Mouse (Mus musculus) CH12.LX (cell line): ENCODE data around the gene Armc3. TPM values are rescaled to one million over a fixed set of nuclear protein-coding genes. Genes with fewer than 3 reads are reported as not detected.

Source experiments
- DNase-seq: peaks from one replicate; pipeline ENCODE4 v3.0.0-alpha.2; 2013; ENCODE audit errors: extremely low read depth
- H3K27ac ChIP-seq: 2 replicates; pipeline ENCODE4 v1.5.1; 2012; ENCODE audit warnings: low read depth, mild to moderate bottlenecking, control low read depth, moderate library complexity; ENCODE audit not compliant: insufficient read depth
- H3K27me3 ChIP-seq: replicated peaks from 2 replicates; pipeline ENCODE3; 2012; ENCODE audit warnings: inconsistent platforms
- H3K36me3 ChIP-seq, 2 experiments: replicated peaks in 1 of 2; 2 replicates each; pipeline versions ENCODE3 to v1.6.1; 2012; ENCODE audit warnings: inconsistent platforms in 1 of 2, low read length in 1 of 2, mild to moderate bottlenecking in 1 of 2, mixed read lengths in 1 of 2, moderate library complexity in 1 of 2; ENCODE audit not compliant: control insufficient read depth in 1 of 2, insufficient read depth in 1 of 2
- H3K4me1 ChIP-seq, 2 experiments: 2 replicates each; pipeline ENCODE4 v1.6.1; 2012; ENCODE audit warnings: inconsistent platforms in 1 of 2, moderate library complexity in 1 of 2; ENCODE audit not compliant: insufficient read depth in 2 of 2, control insufficient read depth in 1 of 2
- H3K4me2 ChIP-seq: 2 replicates; pipeline ENCODE4 v1.6.1; 2012; ENCODE audit warnings: low read depth, mild to moderate bottlenecking, control low read depth; ENCODE audit not compliant: poor library complexity, insufficient read depth, severe bottlenecking
- H3K4me3 ChIP-seq, 3 experiments: fragments of 150-350 bp in 1 of 3; sonication (generic) in 1 of 3; replicated peaks in 1 of 3; 2 replicates each; pipeline versions ENCODE3 to v1.5.1; 2011 to 2012; ENCODE audit warnings: low read depth in 2 of 3, low read length in 2 of 3, mild to moderate bottlenecking in 2 of 3, moderate library complexity in 2 of 3, control low read depth in 1 of 3, improper control_type of control experiment in 1 of 3, inconsistent platforms in 1 of 3, mixed read lengths in 1 of 3; ENCODE audit not compliant: poor library complexity in 1 of 3
- H3K79me2 ChIP-seq: replicated peaks from 2 replicates; pipeline ENCODE4 v1.6.1; 2012; ENCODE audit warnings: mild to moderate bottlenecking, moderate library complexity; ENCODE audit not compliant: control insufficient read depth, poor library complexity, insufficient read depth, severe bottlenecking; ENCODE audit errors: extremely low read depth
- H3K9ac ChIP-seq: 2 replicates; pipeline ENCODE4 v1.6.1; 2012; ENCODE audit warnings: low read depth, mild to moderate bottlenecking, control low read depth, moderate library complexity; ENCODE audit not compliant: insufficient read depth
- H3K9me3 ChIP-seq: replicated peaks from 2 replicates; pipeline ENCODE3; 2012; ENCODE audit warnings: low read length, inconsistent platforms, mixed read lengths
- CTCF ChIP-seq, 2 experiments: IDR thresholded peaks in 1 of 2; conservative IDR thresholded peaks in 1 of 2; 2 replicates each; pipeline ENCODE4 v1.5.1; 2011 to 2012; ENCODE audit warnings: low read depth in 2 of 2, low read length in 2 of 2, improper control_type of control experiment in 1 of 2, inconsistent platforms in 1 of 2, mild to moderate bottlenecking in 1 of 2, moderate library complexity in 1 of 2
- E2F4 ChIP-seq: IDR thresholded peaks from 2 replicates; pipeline ENCODE4 v1.6.1; 2011; ENCODE audit warnings: low read depth, low read length, improper control_type of control experiment; ENCODE audit not compliant: insufficient replicate concordance
- ELF1 ChIP-seq: IDR thresholded peaks from 2 replicates; pipeline ENCODE4 v1.6.1; 2014; ENCODE audit warnings: low read depth, mild to moderate bottlenecking, inconsistent platforms, low read length, improper control_type of control experiment
- EP300 ChIP-seq: IDR thresholded peaks from 2 replicates; pipeline ENCODE4 v1.6.1; 2011; ENCODE audit warnings: low read length, improper control_type of control experiment
- ETS1 ChIP-seq: conservative IDR thresholded peaks from 2 replicates; pipeline ENCODE4 v1.6.1; 2012; ENCODE audit warnings: low read depth, mild to moderate bottlenecking, inconsistent platforms, low read length, improper control_type of control experiment, moderate library complexity
- GABPA ChIP-seq: IDR thresholded peaks from 2 replicates; pipeline ENCODE4 v1.6.1; 2012; ENCODE audit warnings: low read depth, low read length, improper control_type of control experiment, inconsistent platforms; ENCODE audit not compliant: insufficient replicate concordance
- IRF4 ChIP-seq: IDR thresholded peaks from 2 replicates; pipeline ENCODE4 v1.6.1; 2014; ENCODE audit warnings: low read depth, mild to moderate bottlenecking, inconsistent platforms, low read length, improper control_type of control experiment
- JUN ChIP-seq: IDR thresholded peaks from 2 replicates; pipeline ENCODE4 v1.6.1; 2011; ENCODE audit warnings: low read depth, mild to moderate bottlenecking, low read length, improper control_type of control experiment, moderate library complexity; ENCODE audit not compliant: insufficient read depth
- JUND ChIP-seq: conservative IDR thresholded peaks from 2 replicates; pipeline ENCODE4 v1.6.1; 2011; ENCODE audit warnings: low read depth, low read length, improper control_type of control experiment
- MAFK ChIP-seq: IDR thresholded peaks from 2 replicates; pipeline ENCODE4 v1.6.1; 2011; ENCODE audit warnings: low read length, improper control_type of control experiment; ENCODE audit not compliant: insufficient replicate concordance
- MAX ChIP-seq: IDR thresholded peaks from 2 replicates; pipeline ENCODE4 v1.6.1; 2011; ENCODE audit warnings: low read length, improper control_type of control experiment
- MAZ ChIP-seq: IDR thresholded peaks from 2 replicates; pipeline ENCODE4 v1.6.1; 2012; ENCODE audit warnings: low read depth, mild to moderate bottlenecking, inconsistent platforms, low read length, improper control_type of control experiment, moderate library complexity
- MXI1 ChIP-seq: IDR thresholded peaks from 2 replicates; pipeline ENCODE4 v1.6.1; 2011; ENCODE audit warnings: mild to moderate bottlenecking, low read depth, low read length, improper control_type of control experiment
- MYC ChIP-seq: IDR thresholded peaks from 2 replicates; pipeline ENCODE4 v1.6.1; 2011; ENCODE audit warnings: low read depth, mild to moderate bottlenecking, improper control_type of control experiment, low read length
- NRF1 ChIP-seq: IDR thresholded peaks from 2 replicates; pipeline ENCODE4 v1.6.1; 2014; ENCODE audit warnings: low read depth, mild to moderate bottlenecking, inconsistent platforms, low read length, improper control_type of control experiment, moderate library complexity
- POLR2A ChIP-seq: IDR thresholded peaks from 2 replicates; pipeline ENCODE4 v1.6.1; 2011; ENCODE audit warnings: low read depth, mild to moderate bottlenecking, improper control_type of control experiment, low read length
- SMC3 ChIP-seq: IDR thresholded peaks from 2 replicates; pipeline ENCODE4 v1.6.1; 2011; ENCODE audit warnings: low read depth, low read length, improper control_type of control experiment
- ZKSCAN1 ChIP-seq: IDR thresholded peaks from 2 replicates; pipeline ENCODE4 v1.6.1; 2012; ENCODE audit warnings: low read depth, inconsistent platforms, low read length, improper control_type of control experiment, borderline replicate concordance
- ZMIZ1 ChIP-seq: IDR thresholded peaks from 2 replicates; pipeline ENCODE4 v1.6.1; 2012; ENCODE audit warnings: low read depth, mild to moderate bottlenecking, inconsistent platforms, low read length, improper control_type of control experiment
- dilution Hi-C: fragments of 300-500 bp; cut with MboI; formaldehyde crosslinking; loops from 2 replicates; pipeline ENCODE4 v1.14.3; 2020; ENCODE audit warnings: low sequenced_read_pairs; ENCODE audit not compliant: extremely low pct_unique_long_range_greater_than_20kb, extremely low pct_ligation_motif_present
- in situ Hi-C: fragments of 300-500 bp; cut with MboI; formaldehyde crosslinking; loops from 3 replicates; pipeline ENCODE4 v1.14.3; 2019; ENCODE audit warnings: low sequenced_read_pairs, low pct_ligation_motif_present, low pct_unique_long_range_greater_than_20kb, mixed read lengths
- polyA plus RNA-seq: library from polyadenylated mRNA; unstranded; fragments of >175 nt; gene quantifications from 2 replicates; pipeline ENCODE4 v1.2.1, GENCODE M21; 2012; ENCODE audit warnings: low read depth; ENCODE audit not compliant: insufficient read length
- total RNA-seq, 2 experiments: library from RNA; depleted of rRNA; stranded (reverse); fragments of 300-350 nt in 1 of 2; fragments of >200 nt in 1 of 2; gene quantifications; 2 replicates each; pipeline ENCODE4 v1.2.3; 2012 to 2014

Armc3 gene
- total and polyA plus RNA-seq, 3 experiments = 0.08 to 0.36 (median 0.21) TPM

GRCm38 (mm10) chr2:19257255-19257654 lies 58.2 kb downstream of the Armc3 start:
- Histone ChIP-seq H3K36me3 (no peaks in the 10 kb centered on the region), H3K4me1 (no peaks in the 10 kb centered on the region), H3K27me3 (no peaks in the 10 kb centered on the region), H3K9ac (no peak overlapping the region), H3K4me2 (no peak overlapping the region)
- TF ChIP-seq MYC (no peak), SMC3 (no peak), POLR2A (no peak), MAZ (no peak), JUN (no peak), CTCF (conservative IDR thresholded peaks at IDR 0.05 in 1 of 2, IDR thresholded peaks at IDR 0.05 in 1 of 2; ENCODE audit: low read depth in 2 of 2, low read length in 2 of 2) (no peak), EP300 (no peak), IRF4 (no peak), MAX (no peak), JUND (no peak), ZKSCAN1 (no peak), GABPA (no peak), MAFK (no peak), ZMIZ1 (no peak), ETS1 (no peak), NRF1 (no peak), ELF1 (no peak)
- TF ChIP-seq, all 38 proteins: peak for 0
- dilution Hi-C loops (no loop called here), in situ Hi-C loops (no loop called here)
- Histone ChIP-seq H3K79me2 (no peaks in the 10 kb centered on the region), H3K4me3 (no peak overlapping the region), H3K27ac (no peak overlapping the region), H3K9me3 (no peaks in the 10 kb centered on the region)
- DNase-seq = no peak

GRCm38 (mm10) chr2:19260399-19260798 lies 61.3 kb downstream of the Armc3 start:
- H3K4me1 ChIP-seq = no peaks in the 10 kb centered on the region
- no peaks in the 10 kb centered on the region for H3K36me3 ChIP-seq
- no peaks in the 10 kb centered on the region for H3K27me3 ChIP-seq
- H3K9ac ChIP-seq = no peak overlapping the region
- dilution Hi-C loops = no loop called here
- no peak overlapping the region for H3K27ac ChIP-seq
- DNase-seq = no peak
- no peaks in the 10 kb centered on the region for H3K9me3 ChIP-seq
- in situ Hi-C loops = no loop called here
- no peak overlapping the region for H3K4me3 ChIP-seq
- TF ChIP-seq MXI1 = no peak
- TF ChIP-seq E2F4 = no peak
- no peak overlapping the region for H3K4me2 ChIP-seq
- no peaks in the 10 kb centered on the region for H3K79me2 ChIP-seq
